Mouse (Mus musculus) hindbrain, embryonic 15.5 days (tissue): ENCODE data around the gene Rab5b. TPM values are rescaled to one million over a fixed set of nuclear protein-coding genes. Genes with fewer than 3 reads are reported as not detected.
"Not testable (repeated sequence)": the region's sequence is repeated elsewhere in the genome, so short reads cannot be mapped to it uniquely, and the experiment has no call there.

Source experiments
- ATAC-seq: fragments of 200-750 bp; cut with Nextera tagmentation; 2 replicates; pipeline ENCODE4 v1.8.0; 2017; ENCODE audit warnings: low read depth, moderate number of reproducible peaks, moderate TSS enrichment; ENCODE audit not compliant: low FRiP score
- H3K27ac ChIP-seq: fragments of 300-500 bp; sonication (generic); replicated peaks from 2 replicates; pipeline ENCODE4 v1.5.1; 2015; ENCODE audit warnings: mild to moderate bottlenecking, inconsistent platforms
- H3K27me3 ChIP-seq: fragments of 300-500 bp; sonication (generic); 2 replicates; pipeline ENCODE4 v1.6.1; 2015; ENCODE audit warnings: control low read depth, inconsistent platforms
- H3K36me3 ChIP-seq: fragments of 300-500 bp; sonication (generic); 2 replicates; pipeline ENCODE4 v1.6.1; 2015; ENCODE audit warnings: control low read depth, inconsistent platforms
- H3K4me1 ChIP-seq: fragments of 300-500 bp; sonication (generic); replicated peaks from 2 replicates; pipeline ENCODE4 v1.6.1; 2015; ENCODE audit warnings: control low read depth, inconsistent platforms
- H3K4me2 ChIP-seq: fragments of 300-500 bp; sonication (generic); 2 replicates; pipeline ENCODE4 v1.6.1; 2015; ENCODE audit warnings: moderate library complexity, mild to moderate bottlenecking, inconsistent platforms
- H3K4me3 ChIP-seq: fragments of 300-500 bp; sonication (generic); 2 replicates; pipeline ENCODE4 v1.5.1; 2015; ENCODE audit warnings: mild to moderate bottlenecking, inconsistent platforms
- H3K9ac ChIP-seq: fragments of 300-500 bp; sonication (generic); 2 replicates; pipeline ENCODE4 v1.6.1; 2015; ENCODE audit warnings: inconsistent platforms
- H3K9me3 ChIP-seq: fragments of 300-500 bp; sonication (generic); 2 replicates; pipeline ENCODE4 v1.6.1; 2016; ENCODE audit warnings: control low read depth, inconsistent platforms
- WGBS: fragments of 180-500 bp; shearing (Covaris S2); methylation state at CpG from one replicate; pipeline ENCODE4 v1.1.7; 2015; 5-methylcytosine and 5-hydroxymethylcytosine counted together
- polyA plus RNA-seq: library from polyadenylated mRNA; unstranded; fragments of >200 nt; fragmentation: Nextera tagmentation; extraction: Ambion mirVana; gene quantifications from 2 replicates; pipeline ENCODE4 v1.2.1, GENCODE M21; 2015

Gene Rab5b
- polyA plus RNA-seq, 1 experiment from 2014 or later = 121 TPM

GRCm38 (mm10) chr10:128715559-128716537 is 19.8 kb upstream of the Rab5b start:
- Histone ChIP-seq H3K9me3 (no peaks in the 10 kb centered on the region), H3K36me3 (no peaks in the 10 kb centered on the region)
- whole genome bisulfite sequencing = 88% methylated on average over 19 of the region's 19 CpGs

GRCm38 (mm10) chr10:128711318-128711717 is 15.3 kb upstream of the Rab5b start:
- H3K4me3 ChIP-seq, H3K9me3 ChIP-seq, H3K9ac ChIP-seq, H3K4me2 ChIP-seq, H3K27me3 ChIP-seq, ATAC-seq, H3K36me3 ChIP-seq, H3K4me1 ChIP-seq, H3K27ac ChIP-seq: not testable (repeated sequence)
- 98% methylated on average over 7 of the region's 7 CpGs for WGBS

More at GRCm38 (mm10) chr10:128715559-128716537, 19.8 kb upstream of the Rab5b start:
- no peak overlapping the region for H3K27ac ChIP-seq
- ATAC-seq = no peak
- no peaks in the 10 kb centered on the region for H3K27me3 ChIP-seq
- H3K9ac ChIP-seq = no peak overlapping the region
- no peak overlapping the region for H3K4me2 ChIP-seq
- H3K4me1 ChIP-seq = no peaks in the 10 kb centered on the region
- H3K4me3 ChIP-seq = no peak overlapping the region

DNA sequence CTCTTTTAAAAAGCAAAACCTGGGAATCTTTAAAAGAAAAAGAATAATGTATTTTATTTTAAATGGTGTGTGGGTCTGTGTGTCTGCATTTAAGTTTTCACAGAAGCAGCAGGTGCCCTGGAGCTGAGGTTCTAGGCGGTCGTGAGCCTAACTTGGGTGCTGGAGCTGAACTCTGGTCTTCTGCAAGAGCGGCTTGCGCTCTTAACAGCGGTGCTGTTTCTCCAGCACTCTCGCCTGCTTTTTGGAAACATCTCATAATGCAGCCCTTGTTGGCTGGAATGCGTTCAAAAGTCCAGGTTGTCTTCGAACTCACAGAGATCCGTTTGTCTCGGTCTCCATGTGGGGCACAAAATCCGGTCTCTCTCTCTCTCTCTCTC is 9.2 kb upstream of the Rab5b start:
- no peaks in the 10 kb centered on the region for H3K9me3 ChIP-seq
- 11% methylated on average over 11 of the region's 11 CpGs for WGBS
- no peak overlapping the region; the same call in 1 of the 2 replicates for H3K9ac ChIP-seq
- ATAC-seq = no peak; the same call in 1 of the 2 replicates
- 0 out of 2 replicates have a peak, but pooled peaks cover 3% of the 10 kb centered on the region for H3K27me3 ChIP-seq
- H3K4me1 ChIP-seq = peaks cover 12% of the 10 kb centered on the region
- peak overlapping the region; percentile 73 for H3K4me3 ChIP-seq
- H3K4me2 ChIP-seq = peak overlapping the region; percentile 95
- 0 out of 2 replicates have a peak overlapping the region, but pooled peaks have one; percentile 15 for H3K27ac ChIP-seq
- no peaks in the 10 kb centered on the region for H3K36me3 ChIP-seq

- Histone ChIP-seq H3K4me1 (peaks cover 12% of the 10 kb centered on the region), H3K36me3 (no peaks in the 10 kb centered on the region), H3K9ac (peak within 1 kb of the TSS; percentile 53), H3K27me3 (0 out of 2 replicates have a peak, but pooled peaks cover 3% of the 10 kb centered on the region), H3K4me2 (peak within 1 kb of the TSS; percentile 95), H3K4me3 (peak within 1 kb of the TSS; percentile 73), H3K9me3 (no peaks in the 10 kb centered on the region), H3K27ac (peak within 1 kb of the TSS; percentile 82)
- under 1% methylated on average over 61 of the region's 62 CpGs for WGBS
- peak; percentile 94 for ATAC-seq
These were observed 8.6 kb upstream of the Rab5b start, which contains the start of gene Cdk2 for GRCm38 (mm10) chr10:128704491-128705316. TSS of gene Cdk2 (minus strand) at chr10:128705031.

DNA sequence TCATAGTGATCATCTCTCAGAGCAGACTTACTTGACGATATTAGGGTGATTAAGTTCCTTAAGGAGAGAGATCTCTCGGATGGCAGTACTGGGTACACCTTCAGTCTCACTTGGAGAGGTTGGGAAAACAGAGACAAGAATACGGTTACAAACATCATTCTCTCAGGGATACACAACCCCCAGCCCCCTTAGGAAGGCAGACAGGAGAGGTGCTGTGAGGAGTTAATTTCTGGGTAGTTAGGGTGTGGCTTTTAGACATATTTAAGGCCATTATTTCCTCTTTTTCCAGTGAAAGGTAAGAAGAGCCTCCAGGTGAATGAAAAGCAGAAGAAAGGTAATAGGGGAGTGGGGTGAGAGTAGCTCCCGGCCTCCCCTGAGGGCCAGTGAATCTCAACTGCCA is 7.8 kb upstream of the Rab5b start, which contains the start of gene Pmel:
Pmel (plus strand) TSS at position 301 of the 400 bp plus-strand sequence.
- no peaks in the 10 kb centered on the region for H3K9me3 ChIP-seq
- WGBS = 30% methylated on average over 4 of the region's 4 CpGs
- peaks cover 12% of the 10 kb centered on the region for H3K4me1 ChIP-seq
- H3K4me2 ChIP-seq = peak within 1 kb of the TSS; percentile 95
- peak within 1 kb of the TSS; percentile 82 for H3K27ac ChIP-seq
- peak within 1 kb of the TSS; percentile 53 for H3K9ac ChIP-seq
- peak within 1 kb of the TSS; percentile 73 for H3K4me3 ChIP-seq
- H3K27me3 ChIP-seq = 0 out of 2 replicates have a peak, but pooled peaks cover 3% of the 10 kb centered on the region
- no peak for ATAC-seq
- no peaks in the 10 kb centered on the region for H3K36me3 ChIP-seq

DNA sequence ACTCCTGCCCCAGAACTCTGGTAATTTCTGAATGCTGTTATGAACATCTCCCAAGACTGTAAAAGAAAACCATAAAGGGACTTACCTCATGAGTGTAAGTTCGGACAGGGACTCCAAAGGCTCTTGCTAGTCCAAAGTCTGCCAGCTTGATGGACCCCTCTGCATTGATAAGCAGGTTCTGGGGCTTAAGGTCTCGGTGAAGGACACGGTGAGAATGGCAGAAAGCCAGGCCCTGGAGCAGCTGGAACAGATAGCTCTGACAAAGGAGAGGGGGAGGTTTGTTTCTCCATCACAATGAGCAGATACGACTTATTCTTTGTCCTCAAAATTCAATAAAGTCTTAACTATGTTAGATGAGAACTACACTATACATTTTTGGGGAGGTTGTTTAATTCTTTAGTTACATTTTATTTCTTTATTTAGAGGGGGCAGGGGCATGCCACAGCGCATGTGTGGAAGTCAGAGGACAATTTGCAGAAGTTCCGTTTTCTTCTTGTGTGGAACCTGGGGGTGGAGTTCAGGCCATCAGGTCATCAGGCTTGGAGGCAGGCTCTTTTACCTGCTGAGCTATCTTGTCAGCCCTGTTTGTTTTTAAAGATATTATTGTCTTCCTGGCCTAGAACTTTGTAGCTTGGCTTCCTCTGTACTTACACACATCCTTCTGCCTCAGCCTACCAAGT is 6.4 kb upstream of the Rab5b start:
- no peaks in the 10 kb centered on the region for H3K36me3 ChIP-seq

GRCm38 (mm10) chr10:128700712-128701111 is 4.6 kb upstream of the Rab5b start:
- ATAC-seq = no peak
- Histone ChIP-seq H3K9me3 (no peaks in the 10 kb centered on the region), H3K4me2 (no peak overlapping the region)

More for the DNA sequence above, 6.4 kb upstream of the Rab5b start:
- WGBS = 77% methylated on average over 6 of the region's 6 CpGs
- Histone ChIP-seq H3K4me1 (peaks cover 12% of the 10 kb centered on the region), H3K4me2 (no peak overlapping the region), H3K9me3 (no peaks in the 10 kb centered on the region), H3K27ac (no peak overlapping the region), H3K9ac (no peak overlapping the region), H3K4me3 (no peak overlapping the region), H3K27me3 (0 out of 2 replicates have a peak, but pooled peaks cover 3% of the 10 kb centered on the region)
- ATAC-seq = no peak

GRCm38 (mm10) chr10:128699611-128700010 is 3.5 kb upstream of the Rab5b start:
- H3K4me2 ChIP-seq = no peak overlapping the region
- peaks cover 19% of the 10 kb centered on the region for H3K4me1 ChIP-seq
- H3K9me3 ChIP-seq = no peaks in the 10 kb centered on the region
- no peak overlapping the region for H3K4me3 ChIP-seq
- H3K27ac ChIP-seq = no peak overlapping the region
- WGBS = 86% methylated on average over 11 of the region's 11 CpGs
- no peak overlapping the region for H3K9ac ChIP-seq
- H3K36me3 ChIP-seq = no peaks in the 10 kb centered on the region
- no peak for ATAC-seq
- H3K27me3 ChIP-seq = no peaks in the 10 kb centered on the region

More at GRCm38 (mm10) chr10:128700712-128701111, 4.6 kb upstream of the Rab5b start:
- H3K4me3 ChIP-seq = no peak overlapping the region
- H3K4me1 ChIP-seq = peaks cover 14% of the 10 kb centered on the region
- no peaks in the 10 kb centered on the region for H3K27me3 ChIP-seq
- H3K27ac ChIP-seq = no peak overlapping the region
- no peak overlapping the region for H3K9ac ChIP-seq
- no peaks in the 10 kb centered on the region for H3K36me3 ChIP-seq
- 91% methylated on average over 5 of the region's 5 CpGs for WGBS

GRCm38 (mm10) chr10:128699006-128699405 is 2.9 kb upstream of the Rab5b start:
- Histone ChIP-seq H3K36me3 (no peaks in the 10 kb centered on the region), H3K4me2 (no peak overlapping the region), H3K4me3 (no peak overlapping the region), H3K27ac (no peak overlapping the region), H3K4me1 (peaks cover 18% of the 10 kb centered on the region), H3K27me3 (no peaks in the 10 kb centered on the region), H3K9me3 (no peaks in the 10 kb centered on the region), H3K9ac (no peak overlapping the region)
- ATAC-seq = no peak
- WGBS = 84% methylated on average over 5 of the region's 5 CpGs

DNA sequence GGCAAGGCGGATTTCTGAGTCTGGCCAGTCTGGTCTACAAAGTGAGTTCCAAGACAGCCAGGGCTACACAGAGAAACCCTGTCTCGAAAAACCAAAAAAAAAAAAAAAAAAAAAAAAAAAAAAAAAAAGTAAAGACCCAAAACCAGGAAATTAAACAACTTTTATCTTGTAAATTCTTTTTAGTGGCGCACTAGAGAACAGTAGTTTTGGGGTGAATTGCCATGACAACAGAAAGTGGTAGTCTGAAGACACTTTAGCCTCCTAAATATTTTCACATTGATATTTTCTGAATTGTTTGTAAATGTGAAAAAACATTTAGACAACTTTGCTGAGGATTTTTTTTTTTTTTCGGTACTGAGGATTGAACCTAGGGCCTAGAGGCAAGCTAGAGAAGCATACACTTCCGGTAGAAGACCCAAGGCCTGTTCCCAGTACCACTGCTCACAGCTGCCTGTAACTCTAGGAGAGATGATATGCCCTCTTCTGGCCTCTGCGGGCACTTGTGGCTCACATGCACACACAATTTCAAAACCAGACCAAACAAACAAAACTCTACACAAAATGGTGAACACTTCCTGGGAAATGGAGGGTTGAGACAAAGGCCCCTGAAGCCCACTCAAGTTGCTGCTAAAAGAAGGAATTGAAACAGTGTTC is 1.1 kb upstream of the Rab5b start:
- Histone ChIP-seq H3K4me1 (peaks cover 15% of the 10 kb centered on the region), H3K4me2 (peak overlapping the region; percentile 74), H3K27me3 (no peaks in the 10 kb centered on the region), H3K9me3 (no peaks in the 10 kb centered on the region), H3K4me3 (peak overlapping the region; percentile 45), H3K36me3 (no peaks in the 10 kb centered on the region), H3K27ac (peak overlapping the region; percentile 89), H3K9ac (peak overlapping the region; percentile 44; the same call in 1 of the 2 replicates)
- ATAC-seq = no peak
- WGBS = 87% methylated on average over 6 of the region's 6 CpGs
